Mouse (Mus musculus): ENCODE results near the gene Supt4a. TPM values are rescaled to one million over a fixed set of nuclear protein-coding genes. Genes with fewer than 3 reads are reported as not detected.

Gene Supt4a
- polyA plus RNA-seq, 1 experiment from 2014 or later = 165 TPM

GRCm38 (mm10) chr11:87708979-87709378 lies 28.4 kb upstream of the Supt4a start:
- Histone ChIP-seq H3K4me3 (no peak overlapping the region), H3K27me3 (peaks cover 26% of the 10 kb centered on the region), H3K27ac (replicated peaks) (no peak overlapping the region), H3K36me3 (no peaks in the 10 kb centered on the region), H3K4me2 (no peak overlapping the region), H3K9ac (no peak overlapping the region), H3K4me1 (replicated peaks) (peaks cover 12% of the 10 kb centered on the region; the same call in 1 of the 2 replicates), H3K9me3 (no peaks in the 10 kb centered on the region)
- ATAC-seq (ENCODE audit: low read depth) = no peak
- WGBS = 79% methylated on average over 5 of the region's 5 CpGs

GRCm38 (mm10) chr11:87709513-87710261 lies 27.7 kb upstream of the Supt4a start:
- Histone ChIP-seq H3K36me3 (no peaks in the 10 kb centered on the region), H3K4me1 (replicated peaks) (peaks cover 12% of the 10 kb centered on the region; the same call in 1 of the 2 replicates), H3K27me3 (peaks cover 26% of the 10 kb centered on the region), H3K9ac (peak overlapping the region; percentile 55; the same call in 1 of the 2 replicates), H3K4me2 (peak overlapping the region; percentile 49), H3K4me3 (peak overlapping the region; percentile 20), H3K27ac (replicated peaks) (no peak overlapping the region), H3K9me3 (no peaks in the 10 kb centered on the region)
- ATAC-seq (ENCODE audit: low read depth) = no peak
- WGBS = 5% methylated on average over 21 of the region's 21 CpGs

- Histone ChIP-seq H3K4me3 (peak overlapping the region; percentile 20), H3K9me3 (no peaks in the 10 kb centered on the region), H3K27ac (replicated peaks) (no peak overlapping the region), H3K4me2 (peak overlapping the region; percentile 49), H3K9ac (peak overlapping the region; percentile 55; the same call in 1 of the 2 replicates), H3K4me1 (replicated peaks) (peaks cover 12% of the 10 kb centered on the region; the same call in 1 of the 2 replicates), H3K36me3 (no peaks in the 10 kb centered on the region), H3K27me3 (peaks cover 26% of the 10 kb centered on the region)
- WGBS = 51% methylated on average over 7 of the region's 7 CpGs
- ATAC-seq (ENCODE audit: low read depth) = no peak
Measured at GRCm38 (mm10) chr11:87710262-87710615, 27.1 kb upstream of the Supt4a start.

GRCm38 (mm10) chr11:87712188-87712587 lies 25.2 kb upstream of the Supt4a start:
- Histone ChIP-seq H3K36me3 (no peaks in the 10 kb centered on the region), H3K27me3 (peaks cover 26% of the 10 kb centered on the region), H3K4me3 (no peak overlapping the region), H3K4me1 (replicated peaks) (peaks cover 12% of the 10 kb centered on the region; the same call in 1 of the 2 replicates), H3K27ac (replicated peaks) (no peak overlapping the region), H3K4me2 (no peak overlapping the region), H3K9me3 (no peaks in the 10 kb centered on the region), H3K9ac (no peak overlapping the region)
- WGBS = 85% methylated on average over 4 of the region's 4 CpGs
- ATAC-seq (ENCODE audit: low read depth) = no peak

GRCm38 (mm10) chr11:87715999-87716398 lies 21.4 kb upstream of the Supt4a start:
- peaks cover 4% of the 10 kb centered on the region for H3K27me3 ChIP-seq
- no peaks in the 10 kb centered on the region for H3K36me3 ChIP-seq
- no peak overlapping the region for H3K4me2 ChIP-seq
- H3K4me3 ChIP-seq = no peak overlapping the region
- H3K9me3 ChIP-seq = no peaks in the 10 kb centered on the region
- no peaks in the 10 kb centered on the region for H3K4me1 ChIP-seq (replicated peaks)
- no peak overlapping the region for H3K9ac ChIP-seq
- no peak for ATAC-seq (ENCODE audit: low read depth)
- WGBS = 88% methylated on average over 4 of the region's 4 CpGs
- no peak overlapping the region for H3K27ac ChIP-seq (replicated peaks)

- H3K9me3 ChIP-seq = no peaks in the 10 kb centered on the region
- ATAC-seq (ENCODE audit: low read depth) = no peak
- no peak overlapping the region for H3K27ac ChIP-seq (replicated peaks)
- H3K4me1 ChIP-seq (replicated peaks) = no peaks in the 10 kb centered on the region
- H3K4me2 ChIP-seq = no peak overlapping the region
- 72% methylated on average over 7 of the region's 7 CpGs for WGBS
- H3K36me3 ChIP-seq = no peaks in the 10 kb centered on the region
- H3K9ac ChIP-seq = no peak overlapping the region
- H3K4me3 ChIP-seq = no peak overlapping the region
- H3K27me3 ChIP-seq = no peaks in the 10 kb centered on the region; the same call in 1 of the 2 replicates
Measured at GRCm38 (mm10) chr11:87719526-87719925, 17.8 kb upstream of the Supt4a start.

DNA sequence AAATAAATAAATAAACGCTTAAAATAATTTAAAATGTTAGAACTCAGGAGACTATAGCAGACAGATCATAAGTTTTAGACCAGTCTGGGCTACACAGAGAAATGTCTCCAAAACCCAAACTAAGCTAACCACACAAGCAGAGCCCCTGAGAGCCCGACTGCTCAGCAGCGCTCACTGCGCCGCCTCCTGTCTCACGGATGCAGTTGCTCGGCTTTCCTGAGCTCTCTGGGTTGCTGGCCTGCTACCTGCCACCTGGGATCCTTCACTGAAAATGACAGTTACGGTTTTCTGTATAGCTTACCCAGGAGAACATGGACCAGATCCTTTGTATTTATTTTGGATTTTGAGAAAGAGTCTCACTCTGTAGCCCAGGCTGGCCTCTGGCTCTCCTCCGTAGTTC lies 17.0 kb upstream of the Supt4a start:
- 53% methylated on average over 9 of the region's 9 CpGs for WGBS
- Histone ChIP-seq H3K9me3 (no peaks in the 10 kb centered on the region), H3K27ac (replicated peaks) (no peak overlapping the region), H3K4me1 (replicated peaks) (no peaks in the 10 kb centered on the region), H3K27me3 (no peaks in the 10 kb centered on the region; the same call in 1 of the 2 replicates), H3K9ac (no peak overlapping the region), H3K4me3 (no peak overlapping the region), H3K4me2 (no peak overlapping the region), H3K36me3 (no peaks in the 10 kb centered on the region)
- no peak for ATAC-seq (ENCODE audit: low read depth)

DNA sequence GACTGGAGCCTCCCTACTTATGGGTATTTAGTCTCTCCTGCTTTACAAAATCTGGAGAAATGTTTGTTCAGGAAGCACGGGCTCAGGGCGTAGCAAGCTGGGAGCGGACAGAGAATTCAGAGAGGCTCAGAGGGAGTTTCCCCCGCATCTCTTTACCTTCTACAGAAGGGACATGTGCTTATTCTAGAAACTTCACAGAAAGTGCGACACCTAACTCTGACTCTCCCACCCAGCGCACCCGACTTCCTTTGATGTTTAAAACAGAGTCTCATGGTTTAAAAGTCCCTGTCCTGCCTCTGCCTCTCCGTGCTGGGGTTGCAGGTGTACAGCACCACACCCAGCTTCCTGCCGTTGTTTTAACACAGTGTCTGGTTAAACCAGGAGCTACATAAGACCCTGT lies 16.5 kb upstream of the Supt4a start:
- Histone ChIP-seq H3K4me3 (no peak overlapping the region), H3K27me3 (no peaks in the 10 kb centered on the region; the same call in 1 of the 2 replicates), H3K9me3 (no peaks in the 10 kb centered on the region), H3K36me3 (no peaks in the 10 kb centered on the region), H3K4me2 (no peak overlapping the region), H3K9ac (no peak overlapping the region), H3K4me1 (replicated peaks) (peaks cover 1% of the 10 kb centered on the region), H3K27ac (replicated peaks) (no peak overlapping the region)
- 74% methylated on average over 9 of the region's 9 CpGs for WGBS
- ATAC-seq (ENCODE audit: low read depth) = no peak

DNA sequence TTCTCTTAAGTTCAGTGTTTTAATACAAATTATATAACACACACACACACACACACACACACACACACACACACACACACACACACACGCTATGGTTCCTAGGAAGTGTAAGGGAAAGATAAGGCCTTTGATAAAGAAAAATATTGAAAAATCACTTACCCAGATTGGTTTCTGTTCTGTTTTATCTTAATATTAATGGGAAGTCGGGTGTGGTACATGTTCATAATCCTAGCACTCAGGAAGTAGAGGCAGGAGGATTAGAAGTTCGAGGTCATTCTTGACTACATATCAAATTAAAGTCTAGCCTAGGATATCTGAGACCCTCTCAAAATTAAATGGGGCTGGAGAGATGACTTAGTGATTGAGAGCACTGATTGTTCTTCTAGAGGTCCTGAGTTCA lies 15.2 kb upstream of the Supt4a start:
- Histone ChIP-seq H3K9me3 (no peaks in the 10 kb centered on the region), H3K9ac (no peak overlapping the region), H3K27ac (replicated peaks) (no peak overlapping the region), H3K4me2 (no peak overlapping the region), H3K4me3 (no peak overlapping the region), H3K4me1 (replicated peaks) (peaks cover 6% of the 10 kb centered on the region), H3K27me3 (no peaks in the 10 kb centered on the region; the same call in 1 of the 2 replicates), H3K36me3 (no peaks in the 10 kb centered on the region)
- 87% methylated on average over 3 of the region's 3 CpGs for WGBS
- no peak for ATAC-seq (ENCODE audit: low read depth)

GRCm38 (mm10) chr11:87722891-87723290 lies 14.5 kb upstream of the Supt4a start:
- peaks cover 6% of the 10 kb centered on the region for H3K4me1 ChIP-seq (replicated peaks)
- ATAC-seq (ENCODE audit: low read depth) = no peak
- no peaks in the 10 kb centered on the region for H3K9me3 ChIP-seq

DNA sequence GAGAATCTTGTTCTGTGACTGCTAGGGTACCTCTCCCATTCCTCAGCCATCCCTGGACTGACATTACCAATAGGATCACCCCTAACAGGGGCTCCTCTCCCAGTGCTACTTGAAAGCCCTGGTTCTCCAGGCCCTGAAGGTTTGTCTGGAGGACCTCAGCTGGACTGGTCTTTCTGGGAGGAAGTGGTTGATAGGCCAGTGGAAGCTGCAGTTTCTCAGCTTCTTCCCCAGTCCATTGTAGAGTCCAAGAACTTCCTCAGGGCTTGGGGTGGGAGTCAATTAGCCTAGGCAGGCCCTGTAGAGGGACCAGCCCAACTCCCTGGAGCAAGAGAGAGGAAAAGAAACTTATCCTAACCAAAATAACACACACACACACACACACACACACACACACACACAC lies 11.8 kb upstream of the Supt4a start:
- no peaks in the 10 kb centered on the region; the same call in 1 of the 2 replicates for H3K27me3 ChIP-seq
- H3K27ac ChIP-seq (replicated peaks) = peak overlapping the region; percentile 42; the same call in 1 of the 2 replicates
- peaks cover 6% of the 10 kb centered on the region for H3K4me1 ChIP-seq (replicated peaks)
- H3K9ac ChIP-seq = no peak overlapping the region
- no peak overlapping the region for H3K4me2 ChIP-seq
- no peaks in the 10 kb centered on the region for H3K36me3 ChIP-seq
- no peak for ATAC-seq (ENCODE audit: low read depth)
- no peaks in the 10 kb centered on the region for H3K9me3 ChIP-seq
- H3K4me3 ChIP-seq = no peak overlapping the region

More at GRCm38 (mm10) chr11:87722891-87723290, 14.5 kb upstream of the Supt4a start:
- WGBS = 86% methylated on average over 4 of the region's 4 CpGs
- Histone ChIP-seq H3K4me2 (no peak overlapping the region), H3K27ac (replicated peaks) (no peak overlapping the region), H3K27me3 (no peaks in the 10 kb centered on the region; the same call in 1 of the 2 replicates), H3K9ac (no peak overlapping the region), H3K36me3 (no peaks in the 10 kb centered on the region), H3K4me3 (no peak overlapping the region)

GRCm38 (mm10) chr11:87725964-87726562 lies 11.3 kb upstream of the Supt4a start:
- no peak overlapping the region for H3K4me3 ChIP-seq
- H3K27ac ChIP-seq (replicated peaks) = no peak overlapping the region
- no peak overlapping the region for H3K4me2 ChIP-seq

More at GRCm38 (mm10) chr11:87725964-87726562, 11.3 kb upstream of the Supt4a start:
- peak overlapping the region; percentile 34; the same call in 1 of the 2 replicates for H3K9ac ChIP-seq
- no peaks in the 10 kb centered on the region; the same call in 1 of the 2 replicates for H3K27me3 ChIP-seq
- WGBS = 30% methylated on average over 6 of the region's 6 CpGs
- peaks cover 6% of the 10 kb centered on the region for H3K4me1 ChIP-seq (replicated peaks)
- H3K36me3 ChIP-seq = no peaks in the 10 kb centered on the region
- H3K9me3 ChIP-seq = no peaks in the 10 kb centered on the region
- no peak for ATAC-seq (ENCODE audit: low read depth)

All from neural tube, embryonic 13.5 days (tissue).